Mouse (Mus musculus) myocyte (in vitro differentiated cells): ENCODE measurements at regions not wholly inside any gene's neighbourhood (a gene's known extent, or its start where the extent isn't known, plus 50 kb on each side); places are given as distances from the start of the nearest gene placed in this dataset.

ENCODE experiments used
- MAX ChIP-seq: IDR thresholded peaks from one replicate; pipeline ENCODE4 v1.6.1; 2011; ENCODE audit warnings: low read depth, mild to moderate bottlenecking, control low read depth
- POLR2A ChIP-seq: IDR thresholded peaks from one replicate; pipeline ENCODE4 v1.6.1; 2011; ENCODE audit warnings: low read depth, mild to moderate bottlenecking, control low read depth, moderate library complexity; ENCODE audit not compliant: insufficient read length
- POLR2AphosphoS2 ChIP-seq: IDR thresholded peaks from one replicate; pipeline ENCODE4 v1.6.1; 2011; ENCODE audit warnings: low read depth, control low read depth; ENCODE audit not compliant: insufficient read length
- REST ChIP-seq: IDR thresholded peaks from one replicate; pipeline ENCODE4 v1.6.1; 2011; ENCODE audit warnings: mild to moderate bottlenecking, control low read depth, moderate library complexity; ENCODE audit not compliant: insufficient read depth, insufficient read length
- TCF12 ChIP-seq: IDR thresholded peaks from one replicate; pipeline ENCODE4 v1.6.1; 2011; ENCODE audit warnings: mild to moderate bottlenecking, control low read depth; ENCODE audit not compliant: poor library complexity, insufficient read depth, severe bottlenecking
- USF1 ChIP-seq: IDR thresholded peaks from one replicate; pipeline ENCODE4 v1.6.1; 2011; ENCODE audit warnings: low read depth, mild to moderate bottlenecking, control low read depth, moderate library complexity

GRCm38 (mm10) chr16:70045547-70045946, 182.0 kb upstream of the Speer2 start:
- no peak for TF ChIP-seq MAX
- TF ChIP-seq POLR2A = no peak
- TF ChIP-seq REST = no peak
- TF ChIP-seq POLR2AphosphoS2 = no peak
- no peak for TF ChIP-seq USF1
- no peak for TF ChIP-seq TCF12
